Mouse (Mus musculus) Muller cell, postnatal 12 days (primary cell): ENCODE results near the gene Rbms3.

Source experiments
- DNase-seq: peaks from one replicate; pipeline ENCODE4 v3.0.0-alpha.2; 2015; ENCODE audit errors: inconsistent ontology term

The Rbms3 gene

DNA sequence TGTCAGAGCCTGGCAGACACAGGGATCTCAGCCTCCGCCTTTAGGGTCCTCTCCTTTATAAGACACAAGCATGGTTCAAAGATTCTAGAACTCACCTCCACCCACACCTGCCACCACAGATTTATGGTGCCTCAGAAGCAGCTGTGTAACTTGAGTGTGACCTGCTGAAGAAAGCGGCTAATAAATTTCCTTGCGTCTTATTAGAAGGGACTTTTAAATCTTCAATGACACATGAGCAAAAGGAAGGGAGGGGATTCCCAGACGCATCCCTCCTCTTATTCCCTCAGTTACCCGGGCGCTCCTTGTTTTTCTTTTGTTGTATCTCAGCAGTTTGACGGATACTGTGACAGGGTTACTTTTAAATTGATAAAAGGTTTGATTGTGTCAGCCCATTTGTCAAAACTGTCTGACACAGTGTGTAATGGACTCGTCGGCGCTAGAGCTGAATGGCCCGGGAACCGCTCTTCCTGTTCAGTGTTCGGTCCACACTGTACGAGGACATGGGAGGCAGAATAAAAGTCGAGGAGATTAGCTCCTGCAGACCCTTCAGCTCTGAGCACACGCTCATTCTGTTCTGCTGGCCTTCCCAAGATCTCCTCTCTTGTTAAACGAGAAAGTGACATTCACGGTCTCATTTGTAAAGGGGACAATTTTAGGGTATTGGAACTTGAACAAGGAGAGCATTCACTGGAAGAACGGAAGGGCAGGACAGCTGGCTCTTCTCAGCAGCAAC is 527.3 kb downstream of the Rbms3 start:
- no peak for DNase-seq

DNA sequence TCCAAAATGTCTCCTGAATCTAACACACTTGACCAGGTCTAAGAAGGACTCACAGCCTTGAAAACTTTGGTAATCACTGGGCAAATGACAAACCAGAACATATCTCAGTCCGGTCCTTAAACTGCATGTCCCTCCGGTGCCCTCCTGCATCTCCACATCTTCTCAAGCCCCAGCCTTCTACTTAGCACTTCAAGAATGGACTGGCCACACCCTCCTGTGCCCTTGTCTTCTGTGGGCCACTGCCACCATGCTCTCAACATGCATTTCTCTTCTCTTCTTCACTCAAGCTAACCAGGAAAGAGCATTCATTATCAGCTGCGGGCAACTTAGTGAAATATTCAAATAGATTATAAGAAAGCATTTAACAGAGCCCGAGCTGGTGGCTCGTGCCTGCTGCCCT is 529.5 kb downstream of the Rbms3 start:
- DNase-seq, result no peak

DNA sequence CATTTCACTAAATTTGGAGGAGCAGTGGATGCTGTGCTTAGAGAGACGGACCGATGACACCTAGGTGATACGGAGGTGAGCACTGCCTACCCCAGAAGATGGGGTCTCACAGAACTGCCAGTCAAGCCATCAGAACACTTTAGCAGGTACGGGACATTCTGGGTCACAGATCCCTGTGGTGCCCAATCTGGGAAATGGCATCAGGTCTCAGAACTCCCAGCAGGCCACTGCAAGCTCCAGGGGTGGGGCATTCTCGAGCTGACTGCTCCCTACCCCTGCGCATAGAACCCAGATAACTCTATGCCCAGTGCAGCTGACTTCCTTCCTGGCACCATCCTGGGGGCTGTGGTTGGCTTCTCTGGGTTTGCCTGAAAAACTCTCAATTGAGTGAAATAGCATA is 536.2 kb downstream of the Rbms3 start:
- no peak for DNase-seq

DNA sequence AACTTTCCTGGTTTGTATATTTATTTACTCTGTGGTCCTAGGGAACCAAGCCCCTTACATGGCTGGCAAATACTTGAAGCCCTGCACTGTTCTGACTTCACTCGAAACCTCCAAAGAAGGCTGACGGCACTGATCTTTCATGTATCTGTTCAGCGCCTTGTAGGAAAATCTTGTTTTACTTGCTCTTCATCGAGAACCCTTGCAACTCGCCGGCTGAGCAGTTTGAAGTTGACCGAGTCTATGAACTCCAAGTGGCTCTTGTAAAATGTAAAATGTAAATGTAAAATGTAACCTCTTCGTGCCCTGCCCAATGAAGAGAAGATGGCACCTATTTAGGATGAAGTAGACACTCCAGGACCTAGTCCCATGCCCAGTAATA is 537.5 kb downstream of the Rbms3 start:
- DNase-seq, result no peak

DNA sequence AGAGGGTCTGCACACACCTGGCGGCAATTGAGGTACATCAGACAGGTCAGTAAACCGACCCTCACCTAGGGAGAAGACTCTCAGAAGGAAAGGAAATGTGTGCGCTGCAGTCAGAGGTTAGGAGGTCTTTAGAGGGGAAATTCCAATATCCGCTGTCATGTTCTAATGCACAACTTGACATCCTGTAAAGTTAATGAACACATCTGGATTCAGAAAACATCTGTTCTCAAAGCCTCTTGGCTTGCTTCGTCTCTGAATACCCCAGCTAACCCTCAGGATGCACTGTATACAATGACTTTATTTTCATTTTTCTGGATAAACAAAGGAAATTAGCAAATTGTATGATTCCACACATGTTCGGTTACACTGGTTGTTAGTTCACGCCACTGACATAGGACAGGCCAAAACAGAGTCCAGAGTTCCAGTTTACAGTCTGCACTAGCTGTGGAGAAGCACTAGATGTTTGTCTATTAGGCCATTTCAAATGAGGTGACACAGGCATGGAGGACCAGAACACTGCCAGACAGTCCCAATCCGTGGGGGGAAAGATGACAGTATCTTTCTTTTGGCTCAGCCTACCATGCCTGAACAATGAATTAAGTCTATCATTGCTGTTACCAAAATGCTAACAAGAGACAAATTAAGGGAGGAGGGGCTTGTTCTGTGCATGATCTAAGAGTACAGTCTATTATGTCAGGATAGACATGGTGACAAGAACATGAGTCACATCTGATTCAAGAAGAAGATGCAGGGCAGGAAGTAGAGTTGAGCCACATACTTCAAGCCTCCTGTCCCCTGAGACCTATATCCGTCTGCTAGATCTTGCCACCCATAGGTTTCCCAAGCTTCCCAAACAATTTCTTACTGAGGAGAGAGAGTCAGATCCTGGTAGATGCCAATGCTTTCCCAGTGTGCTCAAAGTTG is 538.2 kb downstream of the Rbms3 start:
- no peak for DNase-seq

DNA sequence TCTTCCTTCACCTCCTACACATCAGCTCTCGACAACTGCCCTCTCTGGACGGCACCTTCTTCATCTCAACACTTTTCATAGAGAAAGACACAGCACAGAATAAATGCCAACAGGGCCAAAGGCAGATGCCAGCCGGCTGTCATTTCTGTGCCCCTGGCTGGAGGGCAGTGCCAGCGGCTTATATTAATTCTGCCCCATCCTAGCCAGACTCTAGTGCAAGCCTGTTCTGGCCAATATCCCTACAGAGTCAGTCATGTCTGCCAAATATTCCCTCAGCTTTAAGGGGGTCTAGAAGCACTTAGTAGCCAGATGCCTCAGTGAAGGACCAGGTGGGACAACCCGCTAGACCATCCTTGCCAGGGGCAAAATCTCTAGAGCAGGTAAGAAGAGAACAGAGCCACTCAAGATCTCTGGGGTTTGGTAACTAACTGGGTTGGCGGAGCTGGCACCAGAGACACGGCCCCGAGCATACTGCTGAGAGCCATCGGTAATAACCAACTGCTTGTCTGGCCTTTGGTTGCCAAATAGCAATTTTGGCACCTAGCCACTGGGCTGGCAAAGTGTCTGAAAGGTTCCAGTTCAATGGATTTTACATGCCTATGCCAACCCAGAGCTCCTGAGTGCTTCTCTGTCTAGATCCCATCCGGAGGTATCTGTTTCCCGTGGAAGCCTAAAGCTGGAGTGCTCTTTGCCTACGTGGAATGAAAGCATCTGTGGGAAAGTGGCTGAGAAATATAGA is 540.1 kb downstream of the Rbms3 start:
- DNase-seq, result peak; percentile 87

DNA sequence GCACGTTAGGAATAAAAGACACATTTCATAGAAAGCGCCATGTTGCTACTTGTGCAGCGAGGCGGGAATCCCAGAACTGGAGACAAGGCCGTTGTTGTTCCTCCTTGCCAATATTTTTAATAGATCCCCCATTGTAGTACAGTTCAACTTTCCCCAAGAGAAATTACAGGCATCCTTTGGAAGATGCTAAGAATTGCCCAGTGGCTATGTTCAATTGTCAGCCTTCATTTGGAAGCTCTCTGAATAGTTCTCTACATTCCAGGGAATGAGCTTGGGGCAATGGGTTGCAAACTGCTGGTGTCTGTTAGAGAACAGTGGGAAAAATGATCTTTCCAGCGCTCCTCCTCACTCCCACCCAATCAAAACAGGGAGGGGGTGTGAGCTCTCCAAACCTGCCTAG is 541.4 kb downstream of the Rbms3 start:
- peak; percentile 95 for DNase-seq

DNA sequence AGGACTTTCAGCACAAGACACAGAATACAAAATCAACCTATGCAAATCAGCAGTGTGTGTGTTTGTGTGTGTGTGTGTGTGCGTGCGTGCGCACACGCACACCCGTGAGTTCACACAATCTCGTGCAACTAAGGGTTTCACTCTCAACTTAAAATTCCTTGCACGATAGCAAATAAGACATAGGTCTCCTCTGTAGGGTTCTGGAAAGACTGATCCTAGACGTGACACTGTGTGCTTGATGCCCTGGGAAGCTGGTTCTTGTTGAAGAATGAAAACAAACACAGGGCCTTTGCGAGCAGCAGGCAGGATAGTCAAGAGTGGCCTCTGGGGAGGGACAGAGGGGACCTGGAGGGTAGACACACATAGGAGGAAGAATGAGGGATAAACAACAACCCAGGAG is 544.0 kb downstream of the Rbms3 start:
- DNase-seq, result no peak

DNA sequence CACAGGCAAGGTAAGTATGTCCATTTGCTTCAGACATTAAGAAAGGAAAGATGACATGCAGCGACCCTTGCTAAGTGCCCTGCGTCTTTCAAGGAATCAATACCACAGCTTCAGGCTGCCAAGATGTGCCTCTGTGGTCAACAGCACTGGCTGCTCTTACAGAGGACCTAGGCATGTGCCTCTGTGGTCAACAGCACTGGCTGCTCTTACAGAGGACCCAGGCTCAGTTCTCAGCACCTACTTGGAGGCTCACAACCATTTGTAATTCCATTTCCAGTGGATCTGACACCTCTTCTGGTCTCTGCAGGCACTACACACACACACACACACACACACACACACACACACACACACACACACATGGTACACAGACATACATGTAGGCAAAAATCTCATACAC is 545.2 kb downstream of the Rbms3 start:
- no peak for DNase-seq

DNA sequence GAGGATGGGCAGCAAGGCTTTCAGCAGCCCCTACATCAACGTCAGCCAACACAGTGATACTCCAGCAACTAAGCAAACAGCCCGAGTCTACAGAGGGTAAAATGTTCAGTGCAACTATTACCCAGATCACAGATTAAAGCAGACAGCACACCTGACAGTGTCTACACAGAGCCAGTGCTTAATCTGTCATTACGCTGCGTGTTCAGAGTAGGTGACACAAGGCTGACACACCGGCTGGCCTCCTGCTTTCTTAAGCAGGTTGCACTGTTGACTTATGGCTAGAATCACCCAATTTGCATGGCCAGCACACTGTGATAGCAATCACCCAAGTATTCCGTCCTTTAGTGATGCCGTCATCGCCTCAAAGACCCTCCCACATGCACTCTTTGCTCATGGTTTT is 550.2 kb downstream of the Rbms3 start:
- no peak for DNase-seq

DNA sequence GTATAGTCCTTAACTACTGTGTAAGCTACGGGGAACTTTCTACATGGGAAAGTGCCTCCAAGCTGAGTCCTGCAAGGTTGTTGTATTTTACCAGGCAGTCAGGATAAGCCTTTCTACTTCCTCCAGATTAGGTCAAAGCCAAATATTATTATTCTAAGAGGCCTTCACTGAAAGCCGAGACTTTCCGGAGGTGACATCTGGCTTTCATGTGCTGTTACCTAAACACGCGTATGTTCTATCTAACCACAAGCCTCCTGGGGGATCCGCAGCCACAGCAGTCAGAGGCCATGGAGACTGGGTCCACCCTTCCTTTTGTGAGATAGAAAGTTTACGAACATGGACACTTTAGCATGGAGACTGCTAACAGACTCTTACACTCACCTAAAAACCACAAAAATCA is 552.2 kb downstream of the Rbms3 start:
- no peak for DNase-seq

DNA sequence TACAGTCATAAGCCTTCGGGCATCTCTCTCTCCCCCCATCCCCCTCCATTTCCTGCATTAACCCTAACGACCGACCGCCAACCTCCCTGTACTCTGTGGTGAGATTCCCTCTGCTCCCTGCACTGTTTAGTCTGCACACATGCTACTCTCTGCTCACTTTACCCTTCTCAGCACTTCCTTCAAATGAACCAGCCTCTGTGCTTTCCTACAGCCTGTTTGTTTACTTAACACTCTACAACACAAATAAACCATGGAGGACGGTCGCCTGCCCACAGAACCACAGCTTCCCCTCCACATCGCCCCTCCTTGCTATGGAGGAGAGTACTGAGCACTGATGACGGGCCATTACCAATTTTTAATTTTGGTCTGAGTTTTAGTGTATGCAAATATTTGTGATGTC is 552.9 kb downstream of the Rbms3 start:
- DNase-seq, result no peak

DNA sequence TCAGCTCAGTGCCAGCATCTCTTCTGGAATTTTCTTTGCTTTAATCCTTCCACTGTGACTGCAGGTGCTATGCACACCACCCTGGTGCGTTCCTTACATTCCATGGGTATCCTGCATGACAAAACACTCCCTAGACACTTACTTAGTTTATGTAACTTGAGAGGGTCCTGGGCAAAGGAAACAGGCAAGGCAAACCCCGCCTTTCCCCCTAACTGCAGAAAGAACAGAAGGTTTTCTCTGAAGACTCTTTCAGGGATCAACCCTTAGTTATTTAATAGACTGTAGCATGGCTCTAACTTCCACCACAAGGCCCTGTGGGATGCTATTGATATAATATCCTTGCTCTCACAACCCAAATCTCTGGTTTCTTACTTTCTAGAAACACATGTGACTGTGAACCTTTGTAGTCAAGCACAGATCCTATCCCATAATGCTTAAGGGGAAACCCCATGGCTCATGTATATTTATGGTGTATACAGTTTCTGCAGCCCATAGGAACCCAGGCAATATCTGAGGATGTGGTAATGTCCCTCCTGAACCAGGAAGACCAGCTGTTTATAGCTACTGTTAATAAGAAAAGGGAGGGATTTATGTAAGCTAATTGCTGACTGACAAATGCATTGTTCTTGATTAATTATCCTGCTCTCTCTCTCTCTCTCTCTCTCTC is 557.1 kb downstream of the Rbms3 start:
- DNase-seq, result peak; percentile 28

DNA sequence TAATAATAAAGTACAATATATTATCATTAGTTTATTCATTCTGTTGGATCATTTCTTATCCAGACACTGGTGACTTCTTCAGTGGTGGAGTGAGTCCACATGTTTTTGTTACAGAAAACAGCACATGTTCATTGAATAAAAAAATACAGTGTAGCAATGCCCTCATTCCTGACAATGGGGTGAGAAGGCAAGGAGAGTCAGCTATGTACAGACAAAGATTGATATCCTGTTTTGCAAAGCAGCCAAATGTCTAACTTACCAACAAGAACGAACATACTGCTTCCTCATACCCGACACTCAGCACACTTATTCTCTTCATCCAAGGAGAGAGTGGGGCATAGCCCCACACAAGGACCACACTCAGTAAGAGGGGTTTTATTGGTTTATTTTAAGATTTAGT is 559.1 kb downstream of the Rbms3 start:
- no peak for DNase-seq

DNA sequence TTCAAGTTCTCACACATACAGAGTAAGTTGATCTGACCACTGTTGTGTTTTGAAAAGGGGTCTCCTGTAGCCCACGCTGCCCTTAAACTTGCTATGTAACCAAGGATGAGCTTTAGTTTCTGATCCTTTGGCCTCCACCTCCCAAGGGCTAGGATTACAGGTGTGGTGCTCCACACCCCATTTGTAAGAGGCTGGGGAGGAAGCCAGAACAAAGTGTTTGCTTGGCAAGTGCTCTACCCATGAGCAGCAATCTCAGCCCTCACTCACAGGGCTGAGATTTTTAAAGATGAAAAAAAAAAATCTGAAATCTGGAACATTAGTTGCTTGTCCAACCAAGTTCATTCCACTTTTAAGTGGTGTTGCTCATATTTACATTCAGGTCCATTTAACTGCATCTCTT is 560.5 kb downstream of the Rbms3 start:
- no peak for DNase-seq

DNA sequence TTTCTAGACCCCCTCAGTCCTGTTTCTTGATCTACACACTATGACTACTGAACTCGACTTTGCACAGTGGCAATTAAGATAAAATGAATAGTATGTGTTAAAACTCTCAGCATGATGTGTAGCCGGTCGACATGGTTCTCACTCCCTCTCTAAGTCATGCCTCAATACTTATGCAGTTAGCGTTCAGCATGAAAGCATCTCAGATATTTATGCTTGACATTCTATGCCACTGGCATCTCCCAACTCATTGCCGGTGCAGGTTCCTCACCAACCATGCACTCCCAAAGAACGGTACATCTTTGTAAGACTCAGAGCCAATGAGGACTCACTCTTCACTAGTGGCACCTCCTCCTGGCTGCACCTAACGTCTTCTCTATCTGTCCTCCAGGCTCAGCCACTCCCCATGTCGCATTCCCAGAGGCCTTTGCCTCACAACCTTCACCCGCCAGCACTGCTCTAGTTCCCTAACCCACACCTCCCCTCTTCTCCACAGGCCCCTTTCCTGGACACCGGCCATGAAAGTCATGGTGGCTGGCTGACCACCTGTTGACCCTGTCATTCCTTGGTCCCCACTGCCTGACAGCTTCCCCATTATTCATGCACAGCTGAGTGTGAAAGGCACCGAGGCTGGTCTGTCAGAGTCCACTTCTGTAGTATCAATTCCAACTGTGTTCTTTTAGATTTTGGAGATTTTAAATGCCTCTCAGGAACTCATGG is 561.9 kb downstream of the Rbms3 start:
- peak; percentile 46 for DNase-seq

DNA sequence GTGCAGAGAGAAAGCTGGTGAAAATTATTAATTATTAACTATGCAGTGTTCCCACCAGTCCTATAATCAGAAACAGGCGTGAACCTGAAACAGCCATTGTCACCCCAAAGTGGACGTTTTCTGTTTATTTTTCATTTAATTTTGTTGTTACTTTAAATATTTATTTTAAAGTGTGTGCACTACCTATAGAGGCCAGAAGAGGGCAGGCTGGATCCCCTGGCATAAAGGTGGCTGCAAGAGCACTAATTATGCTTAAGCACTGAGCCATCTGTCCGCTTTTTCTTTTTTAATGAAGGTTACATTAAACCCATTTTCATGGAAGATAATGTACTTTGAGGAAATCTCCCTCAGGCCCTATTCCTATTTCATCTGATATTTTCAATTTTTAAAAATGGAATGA is 563.2 kb downstream of the Rbms3 start:
- DNase-seq, result no peak

DNA sequence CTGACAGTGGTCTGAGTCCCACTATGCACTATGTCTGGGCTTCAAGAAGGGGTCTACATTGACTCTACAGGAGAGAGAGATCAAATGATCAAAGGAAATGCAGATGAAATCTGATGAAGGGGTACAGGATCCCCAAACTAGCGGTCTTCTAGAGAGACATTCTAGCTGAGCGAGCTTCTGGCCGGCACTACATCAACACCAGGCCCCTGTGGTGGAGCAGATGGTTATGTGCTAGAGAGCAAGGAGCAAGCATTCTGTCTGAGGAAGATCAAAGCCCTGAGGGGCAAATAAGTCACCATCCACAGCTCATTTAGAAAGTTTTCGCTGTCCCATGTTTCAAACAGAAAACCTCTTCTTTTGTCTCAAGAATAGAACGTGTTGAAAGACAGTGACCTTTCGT is 564.1 kb downstream of the Rbms3 start:
- DNase-seq, result no peak

DNA sequence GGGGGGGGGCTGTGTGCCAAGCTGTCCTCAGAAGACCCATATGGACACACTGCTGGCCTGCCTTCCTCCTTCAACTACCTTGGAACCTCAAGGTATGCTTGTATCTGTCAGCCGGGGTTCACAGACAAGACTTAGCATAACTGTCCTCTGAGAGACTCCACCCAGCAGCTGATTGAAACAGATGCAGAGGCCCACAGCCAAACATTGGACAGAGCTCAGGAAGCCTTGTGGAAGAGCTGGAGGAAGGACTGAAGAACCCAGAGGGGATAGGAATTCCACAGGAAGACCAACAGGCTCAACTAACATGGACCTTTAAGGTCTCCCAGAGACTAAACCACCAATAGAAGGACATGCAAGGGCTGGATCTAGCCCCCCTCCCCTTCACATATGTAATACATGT is 570.1 kb downstream of the Rbms3 start:
- no peak for DNase-seq

DNA sequence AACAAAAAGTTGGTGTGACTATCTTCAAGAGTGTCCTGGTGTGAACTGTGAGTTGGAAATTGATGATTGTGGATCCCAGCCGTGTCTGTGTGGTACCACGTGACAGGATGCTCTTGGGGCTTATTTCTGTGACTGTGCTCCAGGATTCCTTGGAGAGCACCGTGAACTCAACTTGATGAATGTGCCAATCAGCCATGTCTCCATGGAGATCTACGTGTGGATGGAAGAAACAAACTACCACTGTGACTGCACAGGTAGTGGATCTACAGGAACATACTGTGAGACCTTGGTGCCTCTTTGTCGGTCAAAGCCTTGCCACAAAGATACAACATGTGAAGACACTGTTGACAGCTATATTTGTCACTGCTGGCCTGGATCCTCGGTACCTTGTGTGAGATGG is 570.6 kb downstream of the Rbms3 start:
- no peak for DNase-seq

DNA sequence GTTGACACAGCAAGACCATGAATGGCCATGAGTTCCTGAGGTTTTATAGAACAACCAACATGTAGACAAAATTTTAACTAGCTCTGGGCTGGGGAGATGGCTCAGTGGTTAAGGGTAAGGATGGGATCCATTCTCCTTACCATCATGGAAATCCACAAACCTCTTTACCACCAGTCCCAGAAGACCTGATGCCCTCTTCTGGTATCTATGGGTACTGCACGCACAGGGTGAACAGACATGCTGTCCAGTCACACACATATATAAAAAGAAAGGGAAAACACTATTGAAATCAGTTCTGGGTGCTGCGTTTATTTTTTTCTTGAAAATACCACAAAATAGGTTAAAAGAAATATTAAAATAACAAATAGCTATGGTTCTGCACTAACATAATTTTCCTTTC is 577.8 kb downstream of the Rbms3 start:
- DNase-seq, result no peak
